Mouse (Mus musculus) MEL (cell line): ENCODE data around the gene Grk5.

Experiments
- CTCF ChIP-seq, 3 experiments: IDR thresholded peaks in 2 of 3; conservative IDR thresholded peaks in 1 of 3; 2 replicates each; pipeline ENCODE4 v1.5.1; 2011 to 2012; ENCODE audit warnings: low read length in 3 of 3, low read depth in 2 of 3, mild to moderate bottlenecking in 2 of 3, improper control_type of control experiment in 1 of 3, inconsistent platforms in 1 of 3, mixed read lengths in 1 of 3, moderate library complexity in 1 of 3; ENCODE audit not compliant: control insufficient read depth in 1 of 3, insufficient read depth in 1 of 3, poor library complexity in 1 of 3, severe bottlenecking in 1 of 3
- EP300 ChIP-seq, 2 experiments: IDR thresholded peaks; 2 replicates each; pipeline ENCODE4 v1.6.1; 2011; ENCODE audit warnings: improper control_type of control experiment in 2 of 2, low read length in 2 of 2, low read depth in 1 of 2, mild to moderate bottlenecking in 1 of 2
- JUND ChIP-seq: IDR thresholded peaks from 2 replicates; pipeline ENCODE4 v1.6.1; 2011; ENCODE audit warnings: low read depth, mild to moderate bottlenecking, improper control_type of control experiment, low read length
- MAFK ChIP-seq: IDR thresholded peaks from 2 replicates; pipeline ENCODE4 v1.6.1; 2011; ENCODE audit warnings: low read depth, mild to moderate bottlenecking, low read length, improper control_type of control experiment, borderline replicate concordance
- MAX ChIP-seq: IDR thresholded peaks from 2 replicates; pipeline ENCODE4 v1.6.1; 2011; ENCODE audit warnings: low read length, improper control_type of control experiment
- NRF1 ChIP-seq: IDR thresholded peaks from 2 replicates; pipeline ENCODE4 v1.6.1; 2014; ENCODE audit warnings: low read depth, mild to moderate bottlenecking, inconsistent platforms, low read length, improper control_type of control experiment, moderate library complexity; ENCODE audit not compliant: poor library complexity, insufficient read depth, severe bottlenecking
- POLR2A ChIP-seq, 2 experiments: IDR thresholded peaks; 2 replicates each; pipeline ENCODE4 v1.6.1; 2011 to 2012; ENCODE audit warnings: low read length in 2 of 2, mild to moderate bottlenecking in 2 of 2, control low read depth in 1 of 2, improper control_type of control experiment in 1 of 2, low read depth in 1 of 2, moderate library complexity in 1 of 2; ENCODE audit not compliant: control insufficient read depth in 1 of 2, insufficient read depth in 1 of 2, poor library complexity in 1 of 2
- POLR2AphosphoS2 ChIP-seq: IDR thresholded peaks from 2 replicates; pipeline ENCODE4 v1.6.1; 2011; ENCODE audit warnings: low read length, improper control_type of control experiment
- RAD21 ChIP-seq: IDR thresholded peaks from 2 replicates; pipeline ENCODE4 v1.6.1; 2011; ENCODE audit warnings: mild to moderate bottlenecking, low read depth, low read length, improper control_type of control experiment
- RCOR1 ChIP-seq: IDR thresholded peaks from 2 replicates; pipeline ENCODE4 v1.6.1; 2012; ENCODE audit warnings: low read depth, mild to moderate bottlenecking, inconsistent platforms, low read length, improper control_type of control experiment
- SIN3A ChIP-seq: IDR thresholded peaks from 2 replicates; pipeline ENCODE4 v1.6.1; 2012; ENCODE audit warnings: low read length, improper control_type of control experiment, inconsistent platforms
- USF1 ChIP-seq: IDR thresholded peaks from 2 replicates; pipeline ENCODE4 v1.6.1; 2014; ENCODE audit warnings: low read depth, mild to moderate bottlenecking, inconsistent platforms, low read length, improper control_type of control experiment, moderate library complexity

GRCm38 (mm10) chr19:60843324-60843723 lies 46.2 kb upstream of the Grk5 start:
- TF ChIP-seq RCOR1: peak; percentile 88
- no peak for TF ChIP-seq POLR2AphosphoS2
- TF ChIP-seq SIN3A: peak; percentile 66
- no peak for TF ChIP-seq NRF1
- no peak for TF ChIP-seq MAX
- peak; percentile 94 to 96 for TF ChIP-seq EP300 (IDR thresholded peaks at IDR 0.05; ENCODE audit: low read depth in 1 of 2, low read length in 2 of 2)
- TF ChIP-seq CTCF (IDR thresholded peaks at IDR 0.05 in 2 of 3, conservative IDR thresholded peaks at IDR 0.05 in 1 of 3; ENCODE audit: control insufficient read depth in 1 of 3, insufficient read depth in 1 of 3, low read depth in 2 of 3, low read length in 3 of 3, poor library complexity in 1 of 3, severe bottlenecking in 1 of 3): no peak
- TF ChIP-seq JUND: no peak
- TF ChIP-seq USF1: no peak
- no peak for TF ChIP-seq RAD21
- TF ChIP-seq POLR2A (IDR thresholded peaks at IDR 0.05; ENCODE audit: control insufficient read depth in 1 of 2, insufficient read depth in 1 of 2, low read depth in 1 of 2, low read length in 2 of 2, poor library complexity in 1 of 2): no peak
- peak; percentile 69; the same call in 1 of the 2 replicates for TF ChIP-seq MAFK
